Mouse (Mus musculus): ENCODE measurements around the gene Src.

- TF ChIP-seq CTCF (IDR thresholded peaks at IDR 0.05; ENCODE audit: control insufficient read depth, insufficient read depth, low read length) (no peak), POLR2A (IDR thresholded peaks at IDR 0.05; ENCODE audit: borderline replicate concordance, control insufficient read depth, low read depth, low read length) (no peak)
These were observed 80.3 kb downstream of the Src start for GRCm38 (mm10) chr2:157498529-157498928.

Measured in bone marrow, adult 2 months (tissue).